Mouse (Mus musculus) left cerebral cortex, adult 18-20 months (tissue): ENCODE measurements at regions not wholly inside any gene's neighbourhood (a gene's known extent, or its start where the extent isn't known, plus 50 kb on each side); places are given as distances from the start of the nearest gene placed in this dataset.

ENCODE experiments used
- DNase-seq, 2 experiments: peaks; one replicate each; pipeline ENCODE4 v3.0.0; 2021 to 2022; ENCODE audit warnings: low spot score in 2 of 2, mixed read lengths in 1 of 2

DNA sequence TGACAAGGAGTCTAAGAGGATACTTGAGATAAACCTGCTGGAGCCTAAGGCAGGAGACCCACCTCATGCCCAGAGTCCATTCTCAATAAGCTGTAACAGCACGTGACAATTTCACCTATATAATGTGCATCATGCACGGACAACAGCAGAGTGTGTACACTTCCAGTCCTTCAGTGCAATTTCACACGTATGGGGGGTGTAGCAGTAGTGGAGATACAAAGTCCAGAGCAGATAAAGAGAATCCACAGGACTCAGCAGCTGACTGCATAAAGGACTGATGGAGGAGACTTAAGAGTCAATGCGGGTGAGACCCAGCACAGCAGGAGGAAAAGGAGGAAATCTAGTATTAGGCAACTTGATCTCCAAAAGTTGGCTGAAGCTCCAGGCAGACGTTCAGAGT lies 192.7 kb upstream of the Egln3 start:
- no peak for DNase-seq

- no peak for DNase-seq
Observed at GRCm38 (mm10) chr12:54385401-54385800, 181.7 kb upstream of the Egln3 start.

DNA sequence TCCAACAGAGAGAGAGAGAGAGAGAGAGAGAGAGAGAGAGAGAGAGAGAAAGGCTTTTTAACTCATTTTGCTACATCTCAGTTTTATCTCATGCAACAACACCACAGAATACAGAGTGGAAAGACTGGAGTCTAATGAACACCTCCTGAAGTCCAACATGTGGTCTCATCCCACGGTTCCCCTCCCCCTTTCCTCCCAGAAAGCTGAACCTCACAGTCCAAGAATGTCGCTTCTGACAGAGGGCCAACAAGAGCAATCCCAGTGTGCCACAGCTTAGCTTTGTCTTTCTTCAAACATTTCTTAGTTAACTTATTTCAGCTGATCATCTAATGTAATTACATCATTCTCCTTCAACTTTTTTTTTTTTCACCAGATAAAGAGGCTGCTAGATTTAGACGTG lies 180.5 kb upstream of the Egln3 start:
- DNase-seq: no peak

GRCm38 (mm10) chr12:54382965-54383364 lies 179.3 kb upstream of the Egln3 start:
- no peak for DNase-seq

DNA sequence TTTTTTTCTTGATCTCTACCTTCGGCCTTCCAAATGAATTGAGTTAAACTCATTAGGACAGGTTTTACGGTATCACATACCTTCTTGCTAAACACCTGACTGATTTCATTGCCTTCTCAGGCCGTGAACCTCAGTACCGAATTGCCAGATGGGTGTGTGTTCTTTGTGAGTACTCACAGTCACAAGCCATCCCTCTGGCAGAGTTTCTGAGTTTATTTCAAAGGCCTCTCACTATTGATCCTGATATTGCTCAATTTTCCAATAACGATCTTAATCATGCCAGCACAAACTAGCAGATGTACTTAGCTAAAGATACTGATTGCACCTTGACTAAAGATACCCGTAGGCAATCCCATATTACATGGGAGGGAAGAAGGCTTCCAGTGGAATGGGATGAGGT lies 178.4 kb upstream of the Egln3 start:
- DNase-seq: no peak

- no peak for DNase-seq
Observed at GRCm38 (mm10) chr12:54380322-54380721, 176.7 kb upstream of the Egln3 start.

- no peak for DNase-seq
Observed at GRCm38 (mm10) chr12:54378576-54378975, 174.9 kb upstream of the Egln3 start.

GRCm38 (mm10) chr12:54374060-54374459 lies 170.4 kb upstream of the Egln3 start:
- DNase-seq: no peak

DNA sequence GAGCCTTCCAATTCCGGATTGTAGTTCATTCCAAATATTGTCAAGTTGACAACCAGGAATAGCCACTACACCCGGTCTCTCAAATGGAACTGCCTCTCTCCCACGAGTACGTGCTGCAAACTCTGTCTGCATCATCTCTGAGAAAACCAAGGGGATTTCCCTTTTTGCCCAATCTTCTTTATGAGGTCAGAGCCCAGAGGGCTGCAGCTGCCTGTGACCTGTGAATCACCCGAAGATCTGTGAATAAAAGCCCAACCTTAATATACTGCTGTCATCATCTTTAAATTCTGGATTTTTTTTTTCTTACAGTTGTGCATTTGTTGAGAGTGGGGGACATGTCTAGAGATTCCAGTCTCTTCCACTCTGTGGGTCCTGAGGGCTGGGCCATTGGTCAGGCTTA lies 165.6 kb upstream of the Egln3 start:
- no peak for DNase-seq

GRCm38 (mm10) chr12:54364381-54365095 lies 160.9 kb upstream of the Egln3 start:
- DNase-seq: no peak

DNA sequence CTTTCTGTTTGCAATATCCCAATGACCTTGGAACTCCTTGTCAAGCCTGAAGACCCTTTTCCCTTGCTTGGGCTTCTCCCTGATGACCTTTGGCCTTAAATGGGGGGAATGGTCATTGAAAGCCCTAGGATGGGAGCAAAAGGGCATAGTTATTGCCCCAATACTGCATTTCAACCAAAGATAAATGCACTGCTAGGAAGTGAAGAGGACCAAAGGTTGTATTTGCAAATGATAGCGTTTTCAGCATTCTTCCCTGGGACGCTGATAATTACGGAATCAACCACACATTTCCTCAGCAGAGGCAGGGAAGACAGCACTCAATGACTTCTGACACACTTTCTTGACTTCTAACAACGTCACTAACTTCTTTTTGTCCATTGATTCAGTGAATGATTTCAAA lies 158.1 kb upstream of the Egln3 start:
- no peak for DNase-seq

- no peak for DNase-seq
Observed at GRCm38 (mm10) chr12:54354187-54354586, 150.5 kb upstream of the Egln3 start.

- no peak for DNase-seq
Observed at GRCm38 (mm10) chr12:54353694-54354093, 150.0 kb upstream of the Egln3 start.

GRCm38 (mm10) chr12:54352963-54353606 lies 149.4 kb upstream of the Egln3 start:
- DNase-seq: peak; percentile 18 to 32

DNA sequence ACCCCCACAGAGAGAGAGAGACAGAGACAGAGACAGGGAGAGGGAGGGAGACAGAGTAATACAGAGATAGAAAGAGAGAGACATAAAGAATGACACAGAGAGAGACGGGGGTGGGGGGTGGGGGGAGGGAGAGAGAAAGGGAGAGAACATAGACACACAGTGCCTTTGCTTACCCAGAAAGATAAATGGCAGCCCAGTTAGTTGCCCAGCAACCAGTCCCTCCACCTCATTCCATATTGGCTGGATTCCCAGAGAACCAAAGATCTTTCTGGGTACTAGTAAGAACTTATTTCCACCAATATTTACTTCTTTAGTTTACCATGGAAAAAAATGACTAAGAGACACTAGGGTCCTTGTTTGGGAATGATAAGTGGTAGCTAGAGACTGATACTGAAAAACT lies 146.6 kb upstream of the Egln3 start:
- no peak for DNase-seq

DNA sequence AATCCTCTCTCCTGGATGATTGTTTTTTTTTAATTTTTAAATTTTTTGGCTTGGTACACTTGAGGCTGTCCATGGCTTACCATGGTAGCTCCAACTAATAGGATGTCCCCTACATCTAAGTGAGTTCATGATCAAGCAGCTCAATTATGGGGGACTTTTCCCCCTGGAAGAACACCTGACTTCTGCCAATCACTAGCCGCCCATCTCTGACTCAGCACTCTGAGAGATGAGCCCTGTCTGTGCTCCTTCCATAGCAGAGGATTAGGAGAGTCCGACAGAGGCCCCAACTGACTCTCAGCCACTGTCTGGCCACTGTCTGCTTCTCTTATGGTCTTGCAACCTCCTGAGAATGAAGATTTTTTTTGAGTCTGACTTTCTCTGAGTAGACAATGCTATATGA lies 145.7 kb upstream of the Egln3 start:
- no peak for DNase-seq

- DNase-seq: no peak
Observed at GRCm38 (mm10) chr12:54343493-54343892, 139.8 kb upstream of the Egln3 start.

GRCm38 (mm10) chr12:54335509-54335908 lies 131.8 kb upstream of the Egln3 start:
- DNase-seq: no peak

DNA sequence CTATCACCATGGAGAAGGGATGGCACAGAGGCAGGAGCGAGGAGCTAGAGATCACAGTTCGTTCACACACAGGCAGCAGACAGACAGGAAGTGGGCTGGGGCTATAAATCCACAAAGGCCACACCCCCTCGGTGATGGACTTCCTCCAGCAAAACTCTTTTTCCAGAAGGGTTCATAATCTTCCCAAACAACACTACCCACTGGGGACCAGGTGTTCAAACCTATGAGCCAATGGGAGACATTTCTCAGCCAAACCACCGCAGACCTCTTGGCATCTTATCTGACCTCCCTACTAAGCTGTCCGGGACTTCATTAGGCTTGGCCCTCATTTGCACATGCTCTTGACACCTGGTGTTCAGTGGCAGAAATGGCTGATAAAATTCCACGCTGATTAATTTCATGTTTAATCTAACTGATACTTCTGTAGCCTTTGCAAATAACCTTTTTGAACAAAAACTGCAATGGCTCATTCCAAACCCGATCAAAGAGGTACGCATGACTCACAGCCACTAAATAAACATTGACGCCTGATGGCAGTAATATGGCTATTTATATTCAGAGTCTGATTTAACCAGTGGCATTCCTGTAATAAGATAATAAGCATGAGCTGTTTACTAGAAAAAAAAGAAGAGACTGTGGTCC lies 131.0 kb upstream of the Egln3 start:
- no peak for DNase-seq

DNA sequence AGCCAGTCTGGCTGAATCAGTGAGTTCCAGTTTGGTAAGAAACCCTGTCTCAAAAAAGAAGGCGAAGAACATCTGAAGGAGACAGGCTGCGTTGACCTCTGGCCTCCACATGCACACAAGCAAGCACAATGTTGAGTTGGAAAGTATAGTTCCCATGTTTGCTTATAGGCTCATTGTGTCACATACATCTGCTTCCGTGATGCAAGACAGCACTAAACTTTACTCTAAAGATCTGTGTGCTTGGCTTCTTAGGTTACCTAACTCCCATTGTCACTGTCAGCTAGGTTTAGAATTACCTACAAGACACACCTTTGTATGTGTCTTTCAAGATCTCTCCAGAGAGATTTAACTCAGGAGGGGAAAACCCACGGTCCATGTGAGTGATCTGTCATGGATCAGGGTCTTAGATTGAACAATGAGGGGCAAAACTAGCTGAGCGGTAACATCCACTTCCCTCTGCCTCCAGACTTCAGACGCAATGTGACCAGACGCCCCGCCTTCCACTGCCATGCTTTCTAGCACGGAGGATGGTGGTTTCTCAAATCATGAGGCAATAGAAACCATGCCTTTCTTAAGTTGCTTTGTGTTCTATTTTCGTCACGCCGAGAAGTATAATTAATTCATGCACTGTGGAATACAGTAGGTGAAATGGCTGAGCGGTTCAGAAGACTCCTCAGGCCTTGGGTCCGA lies 130.1 kb upstream of the Egln3 start:
- no peak for DNase-seq

- no peak for DNase-seq
Observed at GRCm38 (mm10) chr12:54327483-54327882, 123.8 kb upstream of the Egln3 start.

DNA sequence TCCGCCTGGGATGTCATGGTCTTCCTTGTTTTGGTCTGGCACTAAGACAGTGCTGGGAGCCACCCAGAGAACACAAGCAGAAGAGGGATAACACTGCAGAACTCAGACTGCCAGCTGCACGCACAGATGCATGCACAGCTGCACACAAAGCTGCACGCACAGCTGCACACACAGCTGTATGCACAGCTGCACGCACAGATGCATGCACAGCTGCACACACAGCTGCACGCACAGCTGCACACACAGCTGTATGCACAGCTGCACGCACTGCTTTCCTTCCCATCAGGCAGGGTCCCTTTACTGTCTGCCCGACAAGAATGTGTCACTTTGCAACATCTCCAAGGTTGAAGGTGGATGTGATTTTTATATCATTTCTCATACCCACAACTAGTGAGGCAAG lies 122.9 kb upstream of the Egln3 start:
- DNase-seq: no peak
